Mouse (Mus musculus): ENCODE data around the gene Dnah7a.
"Not testable (repeated sequence)": the region's sequence is repeated elsewhere in the genome, so short reads cannot be mapped to it uniquely, and the experiment has no call there.

Gene Dnah7a

DNA sequence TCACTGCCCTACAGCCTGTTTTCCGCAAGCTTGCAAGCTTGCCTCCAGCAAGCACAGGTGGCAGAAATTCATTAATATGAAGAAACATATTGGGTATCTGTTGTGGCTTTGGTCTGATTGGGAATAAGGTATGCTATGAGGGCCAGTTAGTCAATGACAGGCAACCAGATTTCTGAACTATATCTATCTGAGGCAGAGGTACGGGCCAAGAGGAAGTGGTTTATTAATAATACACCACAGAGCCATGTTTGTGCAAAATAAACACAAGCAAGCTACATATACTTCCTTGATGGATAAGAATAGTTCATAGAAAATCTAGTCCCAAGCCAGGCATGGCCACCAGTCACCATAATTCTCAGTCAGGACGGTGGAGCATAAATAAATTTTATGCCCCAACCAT is 328.9 kb downstream of the Dnah7a start:
- no peak for DNase-seq

DNA sequence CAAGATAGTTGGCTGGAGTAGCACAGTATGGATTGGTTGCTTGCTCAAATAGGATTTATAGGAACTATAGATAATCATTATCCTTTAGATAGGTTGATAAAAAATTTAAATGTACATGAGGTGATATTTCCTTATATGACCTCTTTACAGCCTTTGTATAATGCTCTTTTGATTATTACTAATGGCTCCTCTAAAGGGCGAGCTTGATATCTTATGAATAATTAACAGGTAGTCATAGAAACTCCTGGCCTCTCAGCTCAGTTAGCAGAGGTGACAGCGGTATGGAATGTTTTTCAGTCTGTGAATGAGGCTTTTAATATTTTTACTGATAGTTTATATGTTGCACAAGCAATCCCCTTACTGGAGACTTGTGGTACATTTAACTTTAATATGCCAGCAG is 330.6 kb downstream of the Dnah7a start:
- not testable (repeated sequence) for DNase-seq

DNA sequence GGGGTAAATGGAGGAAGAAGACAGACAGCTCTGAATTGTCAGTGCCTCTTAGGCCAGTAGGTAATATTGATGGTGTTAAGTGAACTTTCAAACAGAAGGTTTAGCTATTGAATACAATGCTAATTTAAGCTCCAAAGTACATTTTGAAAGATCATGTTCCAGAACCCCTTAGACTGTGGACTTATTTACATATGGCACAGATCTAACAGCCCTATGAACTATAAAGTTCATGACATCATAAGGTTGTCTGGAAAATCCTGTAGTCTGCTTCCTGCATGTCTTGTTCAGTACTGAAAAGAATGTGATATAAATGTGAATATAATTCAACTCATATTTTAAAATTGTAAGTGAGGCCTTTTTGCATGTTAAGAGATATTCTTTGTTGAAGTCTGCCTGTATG is 347.6 kb downstream of the Dnah7a start:
- DNase-seq = no peak

GRCm38 (mm10) chr1:53352327-53353261 is 354.0 kb downstream of the Dnah7a start, which contains the start of the genes Asdurf, Gm28551 and Asnsd1:
Asdurf (minus strand) TSS chr1:53352619.
Gm28551 (minus strand) TSS chr1:53352667.
Asnsd1 (minus strand) TSS chr1:53352752.
- DNase-seq = peak; percentile 96
